Mouse (Mus musculus): ENCODE data around the gene Rnf213. TPM values are rescaled to one million over a fixed set of nuclear protein-coding genes. Genes with fewer than 3 reads are reported as not detected.

The Rnf213 gene
- polyA plus RNA-seq, 1 experiment from 2014 or later = 0.99 TPM

DNA sequence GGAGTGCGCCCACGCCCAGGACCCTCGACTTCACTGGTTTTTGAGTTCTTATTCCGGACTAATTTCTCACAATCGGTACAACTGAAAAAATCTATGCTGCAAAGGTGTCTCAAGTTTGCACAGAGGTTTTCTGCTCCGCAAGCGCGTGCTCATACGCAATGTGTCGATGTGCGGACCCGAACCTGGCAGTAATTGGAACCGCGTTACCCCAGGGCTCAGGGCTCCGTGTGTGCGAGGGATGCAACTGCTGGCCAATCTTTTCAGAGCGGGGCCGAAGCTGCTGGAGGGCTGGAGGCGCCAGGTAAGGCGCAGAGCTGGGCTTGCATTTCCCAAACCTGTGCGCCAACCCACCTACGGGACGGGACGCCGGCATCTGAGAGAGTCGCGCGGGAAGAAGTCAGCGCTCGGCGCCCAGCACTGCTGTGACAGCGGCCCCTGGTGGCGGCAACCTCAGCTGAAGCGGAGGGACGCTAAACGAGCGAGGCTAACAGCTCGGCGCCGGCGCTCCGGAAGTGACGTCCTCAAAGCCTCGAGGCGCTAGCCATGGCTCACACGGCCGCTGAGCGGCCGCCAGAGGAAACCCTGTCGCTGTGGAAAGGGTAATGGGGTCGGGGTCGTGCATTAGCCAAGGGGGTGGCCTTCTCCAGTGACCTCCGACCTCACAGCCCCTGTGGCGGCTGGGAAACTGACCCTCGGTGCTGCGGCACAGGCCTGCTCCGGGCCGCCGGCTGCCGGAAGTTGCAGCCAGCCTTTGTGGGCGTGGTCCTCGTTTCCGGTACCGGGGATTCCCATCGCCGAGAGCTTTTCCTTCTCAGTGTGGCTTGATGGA, 98.2 kb downstream of the Rnf213 start, which contains the start of gene Endov:
TSS of gene Endov (plus strand) at position 487 of the 829 bp plus-strand sequence.
- Histone ChIP-seq H3K4me1 (replicated peaks) (peaks cover 24% of the 10 kb centered on the region), H3K4me3 (peak within 1 kb of the TSS; percentile 71), H3K4me2 (peak within 1 kb of the TSS; percentile 83), H3K9me3 (no peaks in the 10 kb centered on the region), H3K27ac (replicated peaks) (peak within 1 kb of the TSS; percentile 96), H3K9ac (peak within 1 kb of the TSS; percentile 96), H3K27me3 (no peaks in the 10 kb centered on the region), H3K36me3 (no peaks in the 10 kb centered on the region)
- whole genome bisulfite sequencing = under 1% methylated on average over 66 of the region's 66 CpGs
- ATAC-seq (ENCODE audit: low FRiP score, low read depth) = peak; percentile 98

DNA sequence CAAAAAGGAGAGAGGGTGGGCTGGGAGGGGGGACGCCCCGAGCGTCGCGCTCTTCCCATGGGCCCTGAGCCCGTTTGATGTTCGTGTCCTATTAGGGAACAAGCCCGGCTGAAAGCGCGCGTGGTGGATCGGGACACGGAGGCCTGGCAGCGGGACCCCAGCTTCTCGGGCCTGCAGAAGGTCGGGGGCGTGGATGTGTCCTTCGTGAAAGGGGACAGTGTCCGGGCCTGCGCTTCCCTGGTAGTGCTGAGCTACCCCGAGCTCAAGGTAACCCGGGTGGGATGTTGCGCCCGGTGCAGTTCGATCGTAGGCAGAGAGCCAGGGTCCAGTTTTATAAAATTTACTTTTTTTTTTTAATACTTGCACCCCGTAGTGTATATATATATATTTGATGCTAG, 98.8 kb downstream of the Rnf213 start:
- Histone ChIP-seq H3K27me3 (no peaks in the 10 kb centered on the region), H3K4me3 (peak overlapping the region; percentile 71), H3K27ac (replicated peaks) (peak overlapping the region; percentile 96), H3K4me1 (replicated peaks) (peaks cover 24% of the 10 kb centered on the region), H3K36me3 (no peaks in the 10 kb centered on the region), H3K4me2 (peak overlapping the region; percentile 83), H3K9ac (peak overlapping the region; percentile 96), H3K9me3 (no peaks in the 10 kb centered on the region)
- ATAC-seq (ENCODE audit: low FRiP score, low read depth) = no peak
- WGBS = 6% methylated on average over 27 of the region's 27 CpGs

DNA sequence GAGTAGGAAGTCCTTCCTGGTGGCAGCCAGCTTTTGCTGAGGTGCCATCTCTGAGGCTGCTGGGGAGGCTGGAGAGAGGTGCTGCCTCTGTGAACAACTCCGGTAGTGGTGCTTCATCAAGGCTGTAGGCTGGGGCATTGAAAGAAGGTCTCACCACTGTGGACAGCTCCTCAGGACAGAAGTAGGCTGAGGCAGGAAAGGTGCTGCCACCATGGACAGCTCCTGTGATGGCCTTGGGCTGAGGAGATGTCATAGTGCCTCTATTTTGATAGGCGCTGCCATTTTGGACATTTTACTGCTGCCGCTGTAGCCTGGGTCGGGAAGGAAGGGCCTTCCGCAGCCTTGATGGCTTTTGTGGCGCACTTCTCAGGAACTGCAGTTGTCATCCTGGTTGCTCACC, 99.9 kb downstream of the Rnf213 start:
- H3K9ac ChIP-seq = no peak overlapping the region
- no peaks in the 10 kb centered on the region for H3K36me3 ChIP-seq
- 96% methylated on average over 6 of the region's 6 CpGs for WGBS
- no peak overlapping the region for H3K27ac ChIP-seq (replicated peaks)
- peak overlapping the region; percentile 71 for H3K4me3 ChIP-seq
- H3K4me1 ChIP-seq (replicated peaks) = peaks cover 24% of the 10 kb centered on the region
- H3K9me3 ChIP-seq = no peaks in the 10 kb centered on the region
- ATAC-seq (ENCODE audit: low FRiP score, low read depth) = no peak
- peak overlapping the region; percentile 83 for H3K4me2 ChIP-seq
- no peaks in the 10 kb centered on the region for H3K27me3 ChIP-seq

DNA sequence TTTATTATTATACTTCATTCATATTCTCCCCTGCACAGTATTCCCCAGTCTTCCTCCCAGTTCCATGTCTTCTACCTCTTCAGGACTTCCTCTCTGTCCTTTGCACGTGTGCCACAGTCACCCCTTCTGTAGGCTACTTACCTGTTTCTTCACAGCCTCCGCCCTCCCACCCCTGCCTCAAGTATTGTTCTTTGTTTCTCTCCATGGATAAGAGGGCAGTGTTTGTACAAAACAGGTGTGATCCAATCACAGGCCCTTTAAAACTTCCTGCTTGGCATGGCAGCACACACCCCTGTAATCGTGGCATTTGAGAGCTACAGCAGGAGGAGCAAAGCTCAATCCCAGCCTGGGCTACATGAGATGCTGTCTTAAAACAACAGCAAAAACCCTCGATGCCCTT, 100.6 kb downstream of the Rnf213 start:
- no peaks in the 10 kb centered on the region for H3K9me3 ChIP-seq
- no peak overlapping the region for H3K4me2 ChIP-seq
- H3K36me3 ChIP-seq = no peaks in the 10 kb centered on the region
- 85% methylated on average over 4 of the region's 4 CpGs for WGBS
- H3K4me3 ChIP-seq = no peak overlapping the region
- no peaks in the 10 kb centered on the region for H3K27me3 ChIP-seq
- no peak overlapping the region for H3K9ac ChIP-seq
- no peak for ATAC-seq (ENCODE audit: low FRiP score, low read depth)
- peaks cover 24% of the 10 kb centered on the region for H3K4me1 ChIP-seq (replicated peaks)
- no peak overlapping the region for H3K27ac ChIP-seq (replicated peaks)

DNA sequence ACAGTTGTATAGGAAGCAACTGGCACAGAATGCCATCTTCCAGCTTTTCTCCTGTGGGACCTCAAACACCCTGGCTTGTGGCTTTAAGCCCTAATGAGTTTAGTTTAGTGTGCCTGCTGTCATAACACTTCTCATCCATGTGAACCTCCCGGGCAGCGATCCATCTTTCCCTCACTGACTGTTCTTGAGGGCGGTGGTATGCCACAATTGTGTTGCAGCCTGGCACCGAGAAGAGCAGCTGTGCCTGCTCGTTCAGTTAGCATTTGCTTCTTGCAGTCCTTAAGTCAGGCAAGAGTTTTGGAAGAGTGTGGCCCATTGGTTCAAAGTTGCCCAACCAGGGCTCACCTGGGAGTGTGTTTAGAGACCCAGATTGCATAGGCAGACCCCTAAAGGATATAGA, 103.2 kb downstream of the Rnf213 start:
- no peaks in the 10 kb centered on the region for H3K27me3 ChIP-seq
- no peak overlapping the region for H3K4me3 ChIP-seq
- 88% methylated on average over 5 of the region's 5 CpGs for WGBS
- peaks cover 18% of the 10 kb centered on the region for H3K4me1 ChIP-seq (replicated peaks)
- no peaks in the 10 kb centered on the region for H3K36me3 ChIP-seq
- ATAC-seq (ENCODE audit: low FRiP score, low read depth) = no peak
- H3K4me2 ChIP-seq = no peak overlapping the region
- no peak overlapping the region for H3K27ac ChIP-seq (replicated peaks)
- no peak overlapping the region for H3K9ac ChIP-seq
- no peaks in the 10 kb centered on the region for H3K9me3 ChIP-seq

DNA sequence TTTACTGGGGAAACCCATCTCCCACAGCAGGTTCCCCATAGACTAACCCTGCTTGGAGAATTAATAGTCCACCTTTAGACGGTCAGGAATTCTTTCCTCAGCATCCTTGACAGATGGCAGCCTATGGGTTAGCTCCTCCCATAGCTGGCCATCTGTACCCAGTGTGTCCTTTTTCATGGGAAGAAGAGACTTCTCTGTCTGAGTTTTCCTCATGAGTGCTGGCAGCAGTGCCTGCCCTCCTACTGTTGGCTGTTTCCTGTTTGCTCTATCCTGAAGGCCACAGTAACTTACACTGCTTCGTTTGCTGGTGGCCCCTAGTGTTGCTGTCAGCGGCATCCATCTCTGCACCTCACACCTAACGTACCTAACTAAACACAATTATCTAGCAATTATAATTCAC, 104.6 kb downstream of the Rnf213 start:
- H3K4me2 ChIP-seq = no peak overlapping the region
- ATAC-seq (ENCODE audit: low FRiP score, low read depth) = no peak
- peaks cover 13% of the 10 kb centered on the region for H3K4me1 ChIP-seq (replicated peaks)
- H3K27me3 ChIP-seq = no peaks in the 10 kb centered on the region
- no peak overlapping the region for H3K9ac ChIP-seq
- no peak overlapping the region for H3K27ac ChIP-seq (replicated peaks)
- WGBS = 70% methylated on average over 4 of the region's 4 CpGs
- no peaks in the 10 kb centered on the region for H3K9me3 ChIP-seq
- no peak overlapping the region for H3K4me3 ChIP-seq
- H3K36me3 ChIP-seq = no peaks in the 10 kb centered on the region

DNA sequence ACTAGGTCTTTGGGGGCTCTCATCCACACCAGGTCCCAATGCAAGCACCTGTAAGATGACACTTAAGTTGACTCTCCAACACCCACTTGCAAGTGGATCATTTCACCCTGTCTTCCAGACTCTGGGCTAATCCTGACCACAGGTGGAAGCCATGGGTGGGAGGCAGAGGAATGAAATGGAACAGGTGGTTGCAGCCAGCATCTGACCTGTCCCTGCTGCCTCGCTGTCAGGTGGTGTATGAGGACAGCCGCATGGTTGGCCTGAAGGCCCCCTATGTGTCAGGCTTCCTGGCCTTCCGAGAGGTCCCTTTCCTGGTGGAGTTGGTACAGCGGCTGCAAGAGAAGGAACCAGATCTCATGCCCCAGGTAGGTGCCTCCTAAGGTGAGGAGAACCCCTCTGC, 106.4 kb downstream of the Rnf213 start:
- ATAC-seq (ENCODE audit: low FRiP score, low read depth) = no peak
- no peaks in the 10 kb centered on the region for H3K9me3 ChIP-seq
- H3K4me2 ChIP-seq = no peak overlapping the region
- no peaks in the 10 kb centered on the region for H3K27me3 ChIP-seq
- H3K27ac ChIP-seq (replicated peaks) = no peak overlapping the region
- WGBS = 96% methylated on average over 4 of the region's 4 CpGs
- no peaks in the 10 kb centered on the region for H3K36me3 ChIP-seq
- no peaks in the 10 kb centered on the region for H3K4me1 ChIP-seq (replicated peaks)
- no peak overlapping the region for H3K4me3 ChIP-seq
- no peak overlapping the region for H3K9ac ChIP-seq

DNA sequence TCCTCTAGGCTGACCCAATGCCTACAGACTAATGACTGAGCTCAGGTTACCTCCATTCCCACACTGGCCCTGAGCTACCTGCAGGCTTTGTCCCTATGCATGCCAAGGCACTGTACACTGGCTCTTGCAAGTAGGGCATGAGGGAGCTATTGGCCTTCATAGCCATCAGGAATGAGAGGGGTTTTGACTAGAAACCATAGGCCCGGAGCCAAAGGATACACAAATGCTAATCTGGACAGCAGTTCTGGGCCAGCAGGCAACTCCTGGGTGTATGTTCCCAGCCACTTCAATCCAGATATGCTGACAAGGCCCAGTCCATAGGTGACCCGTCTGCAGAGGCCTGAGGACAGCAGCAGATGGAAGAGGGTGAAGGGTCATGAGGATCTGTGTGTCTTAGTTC, 107.1 kb downstream of the Rnf213 start:
- Histone ChIP-seq H3K9me3 (no peaks in the 10 kb centered on the region), H3K9ac (no peak overlapping the region), H3K27me3 (no peaks in the 10 kb centered on the region), H3K4me2 (no peak overlapping the region), H3K36me3 (no peaks in the 10 kb centered on the region), H3K4me1 (replicated peaks) (no peaks in the 10 kb centered on the region), H3K27ac (replicated peaks) (no peak overlapping the region), H3K4me3 (no peak overlapping the region)
- no peak for ATAC-seq (ENCODE audit: low FRiP score, low read depth)
- WGBS = 74% methylated on average over 2 of the region's 2 CpGs

DNA sequence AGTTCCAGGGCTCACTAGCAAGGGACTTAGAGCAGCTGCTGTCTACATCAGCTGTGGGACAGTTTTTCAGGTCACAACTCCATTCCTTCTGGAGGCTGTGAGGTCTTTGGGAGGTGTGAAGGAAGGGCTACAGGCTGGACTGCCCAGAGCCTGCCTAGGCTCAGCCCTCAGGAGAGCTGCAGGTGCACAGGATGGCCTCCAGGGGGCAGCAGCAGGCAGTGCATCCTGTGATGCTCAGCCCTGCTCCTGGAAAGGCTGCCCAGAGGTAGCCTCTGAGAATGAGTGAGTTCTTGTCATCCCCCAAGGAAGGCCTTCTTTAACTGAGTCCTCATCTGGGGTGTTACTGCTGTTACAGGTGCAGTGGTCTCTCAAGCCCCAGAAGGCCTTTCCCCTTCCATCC, 110.8 kb downstream of the Rnf213 start:
- peaks cover under 1% of the 10 kb centered on the region; the same call in 1 of the 2 replicates for H3K4me1 ChIP-seq (replicated peaks)
- no peak overlapping the region for H3K4me2 ChIP-seq

DNA sequence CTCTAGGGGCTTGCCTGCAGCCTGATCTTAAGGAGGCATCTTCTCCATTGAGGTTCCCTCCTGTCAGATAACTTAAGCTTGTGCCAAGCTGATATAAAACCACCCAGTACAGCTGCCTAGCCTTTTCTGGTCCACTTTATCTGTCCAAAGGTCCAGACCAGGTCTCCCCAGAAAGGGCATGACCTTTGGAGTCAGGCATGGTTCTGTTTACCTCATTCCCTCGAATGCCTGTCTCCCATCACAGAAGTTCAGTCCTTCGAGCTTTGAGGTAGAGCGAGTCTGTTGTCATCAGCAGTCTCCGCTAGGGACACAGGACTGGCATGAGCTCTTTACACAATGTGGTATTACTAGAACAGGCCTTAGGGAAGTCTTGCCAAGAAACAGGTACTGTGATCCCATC, 113.5 kb downstream of the Rnf213 start:
- no peaks in the 10 kb centered on the region for H3K9me3 ChIP-seq
- H3K36me3 ChIP-seq = peaks cover 14% of the 10 kb centered on the region
- H3K27me3 ChIP-seq = no peaks in the 10 kb centered on the region
- H3K4me3 ChIP-seq = no peak overlapping the region
- no peak for ATAC-seq (ENCODE audit: low FRiP score, low read depth)
- peaks cover 12% of the 10 kb centered on the region for H3K4me1 ChIP-seq (replicated peaks)
- H3K4me2 ChIP-seq = no peak overlapping the region
- H3K27ac ChIP-seq (replicated peaks) = no peak overlapping the region
- no peak overlapping the region for H3K9ac ChIP-seq
- WGBS = 88% methylated on average over 4 of the region's 4 CpGs

More for the DNA sequence above, 110.8 kb downstream of the Rnf213 start:
- no peak overlapping the region for H3K4me3 ChIP-seq
- no peaks in the 10 kb centered on the region for H3K27me3 ChIP-seq
- H3K9me3 ChIP-seq = no peaks in the 10 kb centered on the region
- peaks cover 11% of the 10 kb centered on the region for H3K36me3 ChIP-seq
- no peak overlapping the region for H3K27ac ChIP-seq (replicated peaks)
- peak; percentile 61; the same call in 1 of the 2 replicates for ATAC-seq (ENCODE audit: low FRiP score, low read depth)
- H3K9ac ChIP-seq = no peak overlapping the region

DNA sequence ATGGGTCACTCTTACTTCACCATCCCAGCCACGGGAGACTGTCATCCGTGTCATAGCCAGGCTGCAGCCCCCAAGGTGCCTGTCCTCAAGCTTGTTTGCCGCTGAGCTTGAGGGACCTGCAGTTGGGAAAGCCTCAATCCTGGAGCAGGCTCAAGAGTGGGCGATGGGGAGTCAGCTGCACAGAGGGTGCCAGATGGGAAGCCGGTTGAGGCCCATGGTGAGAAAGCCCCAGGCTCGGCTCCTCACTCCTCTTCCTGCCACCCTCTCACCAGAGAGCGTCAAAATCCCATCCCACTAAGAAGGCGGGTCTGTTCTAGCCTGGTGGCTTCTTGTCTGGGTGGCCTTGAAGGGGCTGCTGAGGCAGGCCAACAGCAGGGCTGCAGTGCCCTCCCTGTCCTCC, 114.9 kb downstream of the Rnf213 start:
- H3K27ac ChIP-seq (replicated peaks) = no peak overlapping the region
- H3K9me3 ChIP-seq = no peaks in the 10 kb centered on the region
- peaks cover 14% of the 10 kb centered on the region for H3K36me3 ChIP-seq
- H3K4me1 ChIP-seq (replicated peaks) = peaks cover 12% of the 10 kb centered on the region
- no peak overlapping the region for H3K9ac ChIP-seq
- no peak overlapping the region for H3K4me2 ChIP-seq
- ATAC-seq (ENCODE audit: low FRiP score, low read depth) = no peak
- no peaks in the 10 kb centered on the region for H3K27me3 ChIP-seq
- no peak overlapping the region for H3K4me3 ChIP-seq
- WGBS = 85% methylated on average over 8 of the region's 8 CpGs

DNA sequence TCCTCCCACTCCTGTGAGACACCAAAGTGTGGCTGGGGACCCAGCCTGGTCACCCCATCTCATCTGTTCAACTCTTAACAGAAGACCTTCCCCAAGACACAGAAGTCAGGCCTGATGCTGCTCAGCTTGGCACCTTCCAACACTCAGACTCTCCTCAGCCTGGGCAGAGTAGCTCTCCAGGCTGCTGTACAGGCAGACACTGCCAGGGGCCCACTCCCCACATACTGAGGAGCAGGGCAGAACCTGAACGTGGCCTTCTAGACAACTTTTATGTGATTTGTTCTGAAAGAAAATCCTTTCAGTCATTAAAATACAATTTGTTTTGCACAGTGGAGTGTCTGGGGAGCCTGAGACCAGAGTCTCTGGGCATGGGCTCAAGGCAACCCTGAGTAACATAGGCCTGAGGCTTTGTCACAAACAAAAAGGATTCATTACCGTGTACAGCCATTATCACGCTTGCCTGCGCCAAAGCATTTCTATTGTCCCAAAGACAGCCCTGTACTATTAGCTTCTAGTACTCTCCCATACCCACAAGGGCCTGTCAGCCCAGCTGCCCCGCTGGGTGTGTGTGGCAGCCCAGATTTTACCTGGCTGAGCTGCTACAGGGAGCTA, 116.4 kb downstream of the Rnf213 start:
- H3K4me1 ChIP-seq (replicated peaks) = peaks cover 22% of the 10 kb centered on the region
- 22% methylated on average over 5 of the region's 5 CpGs for WGBS
- H3K27me3 ChIP-seq = no peaks in the 10 kb centered on the region
- H3K4me3 ChIP-seq = no peak overlapping the region
- no peak overlapping the region for H3K9ac ChIP-seq
- H3K9me3 ChIP-seq = no peaks in the 10 kb centered on the region
- no peak overlapping the region for H3K4me2 ChIP-seq
- H3K27ac ChIP-seq (replicated peaks) = peak overlapping the region; percentile 27; the same call in 1 of the 2 replicates
- peak; percentile 16; the same call in 1 of the 2 replicates for ATAC-seq (ENCODE audit: low FRiP score, low read depth)
- H3K36me3 ChIP-seq = peaks cover 14% of the 10 kb centered on the region

All from hindbrain, embryonic 15.5 days (tissue).